Mouse (Mus musculus) CD4-positive, CD25-positive, alpha-beta regulatory T cell, adult 2 months (primary cell): Measurements from ENCODE around the gene Dnm1.
A peak's percentile ranks its signal among the peaks of the same experiment; 100 is the strongest.
"Not testable (repeated sequence)": the region's sequence is repeated elsewhere in the genome, so short reads cannot be mapped to it uniquely, and the experiment has no call there.

Source experiments
- DNase-seq: peaks from one replicate; pipeline ENCODE4 v3.0.0-alpha.2; 2012; ENCODE audit warnings: low read depth, low spot score

The Dnm1 gene

GRCm38 (mm10) chr2:32314831-32315230 is 38.3 kb downstream of the Dnm1 start:
- DNase-seq, result no peak

- DNase-seq, result peak; percentile 88
Measured at GRCm38 (mm10) chr2:32312318-32312964, 40.7 kb downstream of the Dnm1 start.

GRCm38 (mm10) chr2:32311443-32312317 is 41.5 kb downstream of the Dnm1 start:
- DNase-seq, result peak; percentile 17

GRCm38 (mm10) chr2:32310096-32310845 is 42.9 kb downstream of the Dnm1 start:
- no peak for DNase-seq

GRCm38 (mm10) chr2:32308870-32309568 is 44.1 kb downstream of the Dnm1 start:
- DNase-seq, result no peak

- DNase-seq, result peak; percentile 77
Measured at GRCm38 (mm10) chr2:32307941-32308760, 45.0 kb downstream of the Dnm1 start.

GRCm38 (mm10) chr2:32307247-32307798 is 45.8 kb downstream of the Dnm1 start:
- DNase-seq, result no peak

- DNase-seq, result no peak
Measured at GRCm38 (mm10) chr2:32306176-32306575, 47.0 kb downstream of the Dnm1 start.

- no peak for DNase-seq
Measured at GRCm38 (mm10) chr2:32305668-32306067, 47.5 kb downstream of the Dnm1 start.

- peak; percentile 67 for DNase-seq
Measured at GRCm38 (mm10) chr2:32304145-32304832, 48.8 kb downstream of the Dnm1 start.

- peak; percentile 28 for DNase-seq
Measured at GRCm38 (mm10) chr2:32302952-32303351, 50.2 kb downstream of the Dnm1 start.

- DNase-seq, result no peak
Measured at GRCm38 (mm10) chr2:32299469-32299868, 53.7 kb downstream of the Dnm1 start.

GRCm38 (mm10) chr2:32295842-32296241 is 57.3 kb downstream of the Dnm1 start:
- not testable (repeated sequence) for DNase-seq

GRCm38 (mm10) chr2:32295285-32295684 is 57.9 kb downstream of the Dnm1 start:
- no peak for DNase-seq

GRCm38 (mm10) chr2:32294348-32294747 is 58.8 kb downstream of the Dnm1 start:
- no peak for DNase-seq

GRCm38 (mm10) chr2:32289578-32289977 is 63.6 kb downstream of the Dnm1 start:
- peak; percentile 86 for DNase-seq

GRCm38 (mm10) chr2:32288371-32288931 is 64.7 kb downstream of the Dnm1 start:
- no peak for DNase-seq

GRCm38 (mm10) chr2:32287923-32288367 is 65.2 kb downstream of the Dnm1 start, which contains the start of gene Swi5:
Gene Swi5, minus strand, starts transcription at chr2:32288075.
- peak; percentile 100 for DNase-seq

GRCm38 (mm10) chr2:32287334-32287840 is 65.8 kb downstream of the Dnm1 start, which contains the start of gene Golga2:
Gene Golga2, plus strand, starts transcription at chr2:32287384.
- DNase-seq, result no peak
